Mouse (Mus musculus): ENCODE results near the gene Hoxd10. TPM values are rescaled to one million over a fixed set of nuclear protein-coding genes. Genes with fewer than 3 reads are reported as not detected.

Hoxd10 gene
- total RNA-seq, 2 experiments from 2014 or later = not detected

- no peak for DNase-seq
These were observed 10.9 kb upstream of the Hoxd10 start for GRCm38 (mm10) chr2:74680561-74681398.

- no peak for DNase-seq
These were observed 9.9 kb upstream of the Hoxd10 start for GRCm38 (mm10) chr2:74681594-74682531.

GRCm38 (mm10) chr2:74682796-74683195, 8.9 kb upstream of the Hoxd10 start:
- no peak for DNase-seq

- no peak for DNase-seq
These were observed 8.2 kb upstream of the Hoxd10 start for GRCm38 (mm10) chr2:74683471-74683951.

- DNase-seq = no peak
These were observed 7.6 kb upstream of the Hoxd10 start for GRCm38 (mm10) chr2:74684106-74684505.

- no peak for DNase-seq
These were observed 6.6 kb upstream of the Hoxd10 start for GRCm38 (mm10) chr2:74685059-74685603.

- DNase-seq = peak; percentile 52 to 74
These were observed 5.3 kb upstream of the Hoxd10 start for GRCm38 (mm10) chr2:74686301-74686987.

- DNase-seq = no peak
These were observed 4.6 kb upstream of the Hoxd10 start for GRCm38 (mm10) chr2:74686988-74687697.

GRCm38 (mm10) chr2:74687698-74688555, 3.8 kb upstream of the Hoxd10 start:
- DNase-seq = no peak

GRCm38 (mm10) chr2:74688795-74689573, 2.7 kb upstream of the Hoxd10 start:
- DNase-seq = no peak

GRCm38 (mm10) chr2:74689574-74690337, 2.0 kb upstream of the Hoxd10 start:
- no peak for DNase-seq

- DNase-seq = no peak
These were observed 1.4 kb upstream of the Hoxd10 start for GRCm38 (mm10) chr2:74690338-74690716.

- DNase-seq = no peak
These were observed 477 bp downstream of the Hoxd10 start for GRCm38 (mm10) chr2:74691995-74692807.

- DNase-seq = no peak
These were observed 1.2 kb downstream of the Hoxd10 start for GRCm38 (mm10) chr2:74692808-74693431.

GRCm38 (mm10) chr2:74693432-74693827, 1.7 kb downstream of the Hoxd10 start:
- DNase-seq = no peak

GRCm38 (mm10) chr2:74694066-74694465, 2.3 kb downstream of the Hoxd10 start:
- DNase-seq = no peak

- DNase-seq = no peak
These were observed 3.7 kb downstream of the Hoxd10 start for GRCm38 (mm10) chr2:74695383-74695782.

Data from heart, adult 18-20 months (tissue).